ENCODE assay signal across 7 mouse cellular contexts in the genomic region with DNA sequence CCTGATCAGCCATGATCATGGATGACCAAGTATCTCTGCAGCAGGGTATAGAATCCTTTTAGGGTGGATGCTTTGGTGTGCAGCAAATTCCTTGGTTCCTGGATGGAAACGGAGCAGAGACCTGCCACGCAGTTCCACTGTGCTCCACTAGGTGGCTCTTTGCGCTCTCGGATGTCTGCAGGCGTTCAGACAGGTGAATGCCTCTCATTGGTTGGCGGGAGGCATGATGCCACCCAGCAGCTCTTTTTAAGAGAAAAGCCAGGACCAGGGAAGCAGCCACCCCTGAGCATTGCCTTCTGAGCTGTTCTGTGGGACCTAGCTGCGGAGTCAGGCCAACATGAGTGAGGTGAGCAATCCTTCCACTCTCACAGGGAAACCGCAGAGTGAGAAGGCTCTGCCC. TPM values are rescaled to one million over a fixed set of nuclear protein-coding genes. Genes with fewer than 3 reads are reported as not detected.
DNase-seq lines count a peak whose midpoint lies in the region; ATAC-seq lines count a peak whose summit lies in the region.

A gene (plus strand): TSS at position 162 of the 400 bp plus-strand sequence.

- H3K4me2 ChIP-seq in intestine, embryonic 15.5 days (replicated peaks), result no peak within 1 kb of the TSS
- H3K4me2 ChIP-seq in midbrain, embryonic 14.5 days (ENCODE audit: low read length), result peak within 1 kb of the TSS; percentile 51

- 13% methylated on average over 8 of the region's 8 CpGs for WGBS in intestine, embryonic 15.5 days
- WGBS in midbrain, embryonic 14.5 days, result 11% methylated on average over 8 of the region's 8 CpGs

- ATAC-seq in intestine, embryonic 15.5 days, result peak; percentile 55; the same call in 1 of the 2 replicates
- ATAC-seq in midbrain, embryonic 14.5 days (ENCODE audit: low FRiP score, low TSS enrichment), result peak; percentile 78; the same call in 1 of the 2 replicates

- peak; percentile 50 for DNase-seq in adipocyte (ENCODE audit: low spot score)
- DNase-seq in cerebellum, postnatal 14 days, result peak; percentile 96 to 97
- peak; percentile 87 to 96 for DNase-seq in frontal cortex, postnatal 14 days (ENCODE audit: low spot score in 2 of 2)
- peak; percentile 85 to 90 for DNase-seq in left cerebral cortex, postnatal 10 days (ENCODE audit: extremely low spot score in 1 of 2, low spot score in 2 of 2)
- peak; percentile 95 for DNase-seq in midbrain, embryonic 14.5 days
- peak; percentile 59 to 81 for DNase-seq in spleen, adult 18-20 months

- H3K9me3 ChIP-seq in intestine, embryonic 15.5 days, result no peaks in the 10 kb centered on the region
- no peaks in the 10 kb centered on the region for H3K9me3 ChIP-seq in midbrain, embryonic 14.5 days (ENCODE audit: control insufficient read depth, low read length)

- intact Hi-C loops in left cerebral cortex, postnatal 10 days (cut with DNase I), result loop anchor here (2.0 kb wide), 1 partner anchor 143 kb away; no protein-coding TSS in a partner anchor

- 0 out of 2 replicates have a peak, but pooled peaks cover 7% of the 10 kb centered on the region for H3K4me1 ChIP-seq in intestine, embryonic 15.5 days (replicated peaks)
- peaks cover 27% of the 10 kb centered on the region for H3K4me1 ChIP-seq in midbrain, embryonic 14.5 days (ENCODE audit: control insufficient read depth, insufficient read depth, low read length)

- no peak within 1 kb of the TSS for H3K4me3 ChIP-seq in intestine, embryonic 15.5 days (replicated peaks)
- H3K4me3 ChIP-seq in midbrain, embryonic 14.5 days (replicated peaks; ENCODE audit: low read depth, low read length), result peak within 1 kb of the TSS; percentile 26

- 0 out of 2 replicates have a peak, but pooled peaks cover 6% of the 10 kb centered on the region for H3K27me3 ChIP-seq in intestine, embryonic 15.5 days (replicated peaks)
- H3K27me3 ChIP-seq in midbrain, embryonic 14.5 days (ENCODE audit: control insufficient read depth, insufficient read depth, low read length), result no peaks in the 10 kb centered on the region

- H3K36me3 ChIP-seq in intestine, embryonic 15.5 days, result no peaks in the 10 kb centered on the region
- no peaks in the 10 kb centered on the region for H3K36me3 ChIP-seq in midbrain, embryonic 14.5 days (ENCODE audit: control insufficient read depth, insufficient read depth, low read length)

- H3K27ac ChIP-seq in intestine, embryonic 15.5 days, result no peak within 1 kb of the TSS
- 0 out of 2 replicates have a peak within 1 kb of the TSS, but pooled peaks have one; percentile 26 for H3K27ac ChIP-seq in midbrain, embryonic 14.5 days (replicated peaks; ENCODE audit: low read depth, low read length)

- H3K9ac ChIP-seq in intestine, embryonic 15.5 days, result no peak within 1 kb of the TSS
- peak within 1 kb of the TSS; percentile 36 for H3K9ac ChIP-seq in midbrain, embryonic 14.5 days (replicated peaks; ENCODE audit: low read length)

RNA-seq across cellular contexts. Expression of the gene that starts here (rescaled TPM):
- polyA plus RNA-seq in intestine, embryonic 15.5 days (2015; fragmentation: Nextera tagmentation; extraction: Ambion mirVana), result 48.2 and 53.9 TPM in 2 replicates
- 100 to 1,000 TPM; 421 to 559 TPM for total RNA-seq in left cerebral cortex, postnatal 10 days (2021)
- polyA plus RNA-seq in midbrain, embryonic 14.5 days (2014; fragmentation: Nextera tagmentation; extraction: Ambion mirVana), result 390 and 565 TPM in 2 replicates
